Mouse (Mus musculus): ENCODE data around the gene BC067074. TPM values are rescaled to one million over a fixed set of nuclear protein-coding genes. Genes with fewer than 3 reads are reported as not detected.

Gene BC067074
- total RNA-seq, 1 experiment from 2014 or later, result 0.40 TPM

- ATAC-seq (replicated peaks in 1 of 2; ENCODE audit: insufficient read depth in 1 of 2, low FRiP score in 2 of 2, low TSS enrichment in 1 of 2, low read depth in 1 of 2, poor library complexity in 2 of 2, severe bottlenecking in 2 of 2), result no peak
Measured at GRCm38 (mm10) chr13:113401373-113402010, 108.5 kb downstream of the BC067074 start.

GRCm38 (mm10) chr13:113403706-113404105 lies 110.7 kb downstream of the BC067074 start:
- ATAC-seq (replicated peaks in 1 of 2; ENCODE audit: insufficient read depth in 1 of 2, low FRiP score in 2 of 2, low TSS enrichment in 1 of 2, low read depth in 1 of 2, poor library complexity in 2 of 2, severe bottlenecking in 2 of 2), result no peak

GRCm38 (mm10) chr13:113404172-113404571 lies 111.2 kb downstream of the BC067074 start:
- ATAC-seq (replicated peaks in 1 of 2; ENCODE audit: insufficient read depth in 1 of 2, low FRiP score in 2 of 2, low TSS enrichment in 1 of 2, low read depth in 1 of 2, poor library complexity in 2 of 2, severe bottlenecking in 2 of 2), result no peak

- no peak for ATAC-seq (replicated peaks in 1 of 2; ENCODE audit: insufficient read depth in 1 of 2, low FRiP score in 2 of 2, low TSS enrichment in 1 of 2, low read depth in 1 of 2, poor library complexity in 2 of 2, severe bottlenecking in 2 of 2)
Measured at GRCm38 (mm10) chr13:113409941-113410340, 117.0 kb downstream of the BC067074 start.

GRCm38 (mm10) chr13:113415527-113415926 lies 122.6 kb downstream of the BC067074 start:
- ATAC-seq (replicated peaks in 1 of 2; ENCODE audit: insufficient read depth in 1 of 2, low FRiP score in 2 of 2, low TSS enrichment in 1 of 2, low read depth in 1 of 2, poor library complexity in 2 of 2, severe bottlenecking in 2 of 2), result no peak

GRCm38 (mm10) chr13:113416986-113417385 lies 124.0 kb downstream of the BC067074 start:
- ATAC-seq (replicated peaks in 1 of 2; ENCODE audit: insufficient read depth in 1 of 2, low FRiP score in 2 of 2, low TSS enrichment in 1 of 2, low read depth in 1 of 2, poor library complexity in 2 of 2, severe bottlenecking in 2 of 2), result no peak

GRCm38 (mm10) chr13:113417757-113418483 lies 125.0 kb downstream of the BC067074 start:
- ATAC-seq (replicated peaks in 1 of 2; ENCODE audit: insufficient read depth in 1 of 2, low FRiP score in 2 of 2, low TSS enrichment in 1 of 2, low read depth in 1 of 2, poor library complexity in 2 of 2, severe bottlenecking in 2 of 2), result peak; percentile 91 to 94

GRCm38 (mm10) chr13:113418632-113419031 lies 125.7 kb downstream of the BC067074 start:
- ATAC-seq (replicated peaks in 1 of 2; ENCODE audit: insufficient read depth in 1 of 2, low FRiP score in 2 of 2, low TSS enrichment in 1 of 2, low read depth in 1 of 2, poor library complexity in 2 of 2, severe bottlenecking in 2 of 2), result no peak

GRCm38 (mm10) chr13:113421472-113421871 lies 128.5 kb downstream of the BC067074 start:
- no peak for ATAC-seq (replicated peaks in 1 of 2; ENCODE audit: insufficient read depth in 1 of 2, low FRiP score in 2 of 2, low TSS enrichment in 1 of 2, low read depth in 1 of 2, poor library complexity in 2 of 2, severe bottlenecking in 2 of 2)

GRCm38 (mm10) chr13:113423825-113424224 lies 130.9 kb downstream of the BC067074 start:
- peak; percentile 71 to 83 for ATAC-seq (replicated peaks in 1 of 2; ENCODE audit: insufficient read depth in 1 of 2, low FRiP score in 2 of 2, low TSS enrichment in 1 of 2, low read depth in 1 of 2, poor library complexity in 2 of 2, severe bottlenecking in 2 of 2)

- no peak for ATAC-seq (replicated peaks in 1 of 2; ENCODE audit: insufficient read depth in 1 of 2, low FRiP score in 2 of 2, low TSS enrichment in 1 of 2, low read depth in 1 of 2, poor library complexity in 2 of 2, severe bottlenecking in 2 of 2)
Measured at GRCm38 (mm10) chr13:113425907-113426306, 132.9 kb downstream of the BC067074 start.

Other genes with a start within 250 kb of the BC067074 start
- gene Gpx8, start 246.7 kb upstream of the BC067074 start, total RNA-seq (2017), result not detected in 2 replicates
- 5.5 and 5.6 TPM in 2 replicates for gene Gzma, start 192.2 kb upstream of the BC067074 start, total RNA-seq (2017)
- gene Esm1, start 83.5 kb upstream of the BC067074 start, total RNA-seq (2017), result 0.10 and 1.2 TPM in 2 replicates
- gene Gzmk, start 67.3 kb upstream of the BC067074 start, total RNA-seq (2017), result not detected in 2 replicates

Measured in hematopoietic stem cell, adult 5-6 weeks (primary cell).